Mouse (Mus musculus) forebrain, postnatal 0 days (tissue): ENCODE results near the gene Tmsb10. TPM values are rescaled to one million over a fixed set of nuclear protein-coding genes. Genes with fewer than 3 reads are reported as not detected.

Source experiments
- ATAC-seq: fragments of 200-750 bp; cut with Nextera tagmentation; 2 replicates; pipeline ENCODE4 v1.8.0; 2017; ENCODE audit warnings: mild to moderate bottlenecking, moderate library complexity
- DNase-seq: peaks from one replicate; pipeline ENCODE4 v3.0.0-alpha.2; 2015
- H3K27ac ChIP-seq: fragments of 300-500 bp; sonication (generic); 2 replicates; pipeline ENCODE4 v1.5.1; 2014; ENCODE audit warnings: low read depth, mild to moderate bottlenecking, antibody characterized with exemption, low read length, moderate library complexity, mixed read lengths
- H3K27me3 ChIP-seq: fragments of 300-500 bp; sonication (generic); 2 replicates; pipeline ENCODE4 v1.6.1; 2014; ENCODE audit warnings: mild to moderate bottlenecking, low read length, mixed read lengths; ENCODE audit not compliant: insufficient read depth
- H3K36me3 ChIP-seq: fragments of 300-500 bp; sonication (generic); 2 replicates; pipeline ENCODE4 v1.6.1; 2014; ENCODE audit warnings: mild to moderate bottlenecking, moderate library complexity; ENCODE audit not compliant: insufficient read depth
- H3K4me1 ChIP-seq: fragments of 300-500 bp; sonication (generic); 2 replicates; pipeline ENCODE4 v1.6.1; 2014; ENCODE audit warnings: antibody characterized with exemption; ENCODE audit not compliant: insufficient read depth
- H3K4me2 ChIP-seq: fragments of 300-500 bp; sonication (generic); 2 replicates; pipeline ENCODE4 v1.6.1; 2014; ENCODE audit warnings: low read depth, mild to moderate bottlenecking, moderate library complexity
- H3K4me3 ChIP-seq: fragments of 300-500 bp; sonication (generic); 2 replicates; pipeline ENCODE4 v1.5.1; 2014; ENCODE audit warnings: low read depth, low read length, mixed read lengths
- H3K9ac ChIP-seq: fragments of 300-500 bp; sonication (generic); 2 replicates; pipeline ENCODE4 v1.6.1; 2014; ENCODE audit warnings: mild to moderate bottlenecking
- H3K9me3 ChIP-seq: fragments of 300-500 bp; sonication (generic); 2 replicates; pipeline ENCODE4 v1.6.1; 2016; ENCODE audit warnings: low read length
- CTCF ChIP-seq: sonication (generic); IDR thresholded peaks from 2 replicates; pipeline ENCODE4 v1.5.1; 2016; ENCODE audit warnings: antibody characterized with exemption, control low read depth, low read depth
- WGBS: fragments of 180-500 bp; shearing (Covaris S2); extraction: QIAGEN DNeasy Blood & Tissue Kit; methylation state at CpG from one replicate; pipeline ENCODE4 v1.1.7; 2014; 5-methylcytosine and 5-hydroxymethylcytosine counted together
- polyA plus RNA-seq: library from polyadenylated mRNA; unstranded; fragments of >200 nt; fragmentation: Nextera tagmentation; extraction: Ambion mirVana; gene quantifications from 2 replicates; pipeline ENCODE4 v1.2.1, GENCODE M21; 2015
- total RNA-seq: library from RNA; depleted of rRNA; stranded (reverse); fragments of >200 nt; gene quantifications from 2 replicates; pipeline ENCODE4 v1.2.3, GENCODE M21; 2014; rRNA removed

Tmsb10 gene
- total and polyA plus RNA-seq, 2 experiments from 2014 or later = 862 to 5,770 TPM

DNA sequence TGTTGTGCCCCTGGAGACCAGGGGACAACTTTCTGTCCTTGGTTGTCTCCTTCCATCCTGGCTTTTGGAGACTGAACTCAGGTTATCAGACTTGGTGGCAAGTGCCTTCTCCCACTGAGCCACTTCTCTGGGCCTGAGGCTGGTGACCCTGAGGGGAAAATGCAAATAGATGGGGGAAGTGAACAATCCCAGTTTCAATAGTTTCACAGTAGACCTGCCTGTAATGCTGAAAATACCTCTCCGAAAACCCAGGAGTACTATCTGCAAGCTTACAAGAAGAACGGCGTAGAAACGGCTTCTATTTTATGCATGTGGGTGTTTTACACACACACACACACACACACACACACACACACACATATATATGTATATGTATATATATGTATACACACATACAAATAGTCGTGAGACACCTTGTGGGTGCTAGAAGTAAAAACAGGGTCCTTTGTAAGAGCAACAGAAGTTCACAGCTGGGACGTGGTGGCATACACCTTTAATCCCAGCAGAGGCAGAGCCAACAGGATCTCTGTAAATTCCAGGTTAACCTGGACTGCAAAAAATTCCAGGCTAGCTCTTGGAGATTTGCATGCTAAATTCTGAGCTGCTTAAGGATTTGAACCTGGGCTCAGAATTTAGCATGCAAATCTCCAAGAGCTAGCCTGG lies 44.3 kb downstream of the Tmsb10 start:
- TF ChIP-seq CTCF = no peak
- no peak overlapping the region for H3K9ac ChIP-seq
- H3K27ac ChIP-seq = no peak overlapping the region
- no peaks in the 10 kb centered on the region for H3K36me3 ChIP-seq
- H3K4me3 ChIP-seq = no peak overlapping the region
- 84% methylated on average over 6 of the region's 6 CpGs for WGBS
- H3K4me1 ChIP-seq = no peaks in the 10 kb centered on the region
- DNase-seq = no peak
- no peak overlapping the region for H3K4me2 ChIP-seq
- H3K27me3 ChIP-seq = no peaks in the 10 kb centered on the region
- ATAC-seq = no peak
- H3K9me3 ChIP-seq = no peaks in the 10 kb centered on the region

DNA sequence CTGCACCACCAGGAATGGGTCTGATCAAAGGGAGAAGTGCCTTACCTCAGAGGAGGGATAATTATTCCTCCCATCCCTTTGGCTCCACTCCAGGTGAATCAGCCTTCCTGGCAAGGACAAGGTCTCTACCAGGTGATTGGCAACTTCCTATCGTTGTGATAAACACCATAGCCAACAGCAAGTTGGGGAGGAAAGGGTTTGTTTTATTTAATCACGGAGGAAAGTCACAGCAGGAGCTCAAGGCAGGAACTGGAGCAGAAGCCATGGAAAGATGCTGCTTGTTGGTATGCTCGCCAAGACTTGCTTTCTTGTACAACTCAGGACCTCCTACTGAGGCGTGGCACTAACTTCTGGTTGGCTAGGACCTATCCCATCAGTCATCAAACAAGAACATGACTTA lies 47.3 kb downstream of the Tmsb10 start:
- ATAC-seq = no peak
- Histone ChIP-seq H3K4me1 (no peaks in the 10 kb centered on the region), H3K27ac (no peak overlapping the region), H3K36me3 (no peaks in the 10 kb centered on the region), H3K27me3 (no peaks in the 10 kb centered on the region), H3K4me2 (no peak overlapping the region), H3K9ac (no peak overlapping the region), H3K4me3 (no peak overlapping the region), H3K9me3 (no peaks in the 10 kb centered on the region)
- DNase-seq = no peak
- TF ChIP-seq CTCF = no peak
- WGBS = 62% methylated on average over 4 of the region's 4 CpGs

Other genes with a start within 250 kb of the Tmsb10 start
- 1.1 and 2.1 TPM in 2 replicates for gene Tcf7l1, start 169.5 kb downstream of the Tmsb10 start, total RNA-seq
- gene Tcf7l1, start 169.5 kb downstream of the Tmsb10 start, polyA plus RNA-seq = 3.4 and 4.5 TPM in 2 replicates
- 80.5 and 87.7 TPM in 2 replicates for gene Kcmf1, start 58.8 kb downstream of the Tmsb10 start, total RNA-seq
- gene Kcmf1, start 58.8 kb downstream of the Tmsb10 start, polyA plus RNA-seq = 46.4 and 50.1 TPM in 2 replicates